Mouse (Mus musculus) ES-E14 (cell line): ENCODE data around the gene Tedc1. TPM values are rescaled to one million over a fixed set of nuclear protein-coding genes. Genes with fewer than 3 reads are reported as not detected.

ENCODE experiments used
- DNase-seq: peaks from one replicate; pipeline ENCODE4 v3.0.0-alpha.2; 2013; ENCODE audit warnings: low read depth, low spot score
- H3K27ac ChIP-seq: 2 replicates; pipeline ENCODE4 v1.5.1; 2012; ENCODE audit warnings: low read depth, mild to moderate bottlenecking, low read length, moderate library complexity, mixed read lengths; ENCODE audit not compliant: poor library complexity, insufficient read depth, severe bottlenecking
- H3K36me3 ChIP-seq: 2 replicates; pipeline ENCODE4 v1.6.1; 2012; ENCODE audit warnings: mild to moderate bottlenecking, low read length, moderate library complexity, mixed read lengths; ENCODE audit not compliant: control insufficient read depth, poor library complexity, insufficient read depth, severe bottlenecking
- H3K4me1 ChIP-seq, 2 experiments: fragments of 150-350 bp in 1 of 2; sonication (generic) in 1 of 2; 2 replicates each; pipeline ENCODE4 v1.6.1; 2012; ENCODE audit warnings: low read length in 2 of 2, mild to moderate bottlenecking in 1 of 2, mixed read lengths in 1 of 2; ENCODE audit not compliant: control insufficient read depth in 2 of 2, insufficient read depth in 2 of 2, poor library complexity in 1 of 2
- H3K4me3 ChIP-seq, 2 experiments: fragments of 150-350 bp in 1 of 2; sonication (generic) in 1 of 2; 2 replicates each; pipeline ENCODE4 v1.5.1; 2012; ENCODE audit warnings: low read length in 2 of 2, low read depth in 1 of 2, mild to moderate bottlenecking in 1 of 2, mixed read lengths in 1 of 2; ENCODE audit not compliant: insufficient read depth in 1 of 2, poor library complexity in 1 of 2, severe bottlenecking in 1 of 2
- H3K9ac ChIP-seq: 2 replicates; pipeline ENCODE4 v1.6.1; 2012; ENCODE audit warnings: low read depth, mild to moderate bottlenecking, low read length, mixed read lengths; ENCODE audit not compliant: poor library complexity, insufficient read depth, severe bottlenecking
- H3K9me3 ChIP-seq: fragments of 150-350 bp; sonication (generic); 2 replicates; pipeline ENCODE4 v1.6.1; 2012; ENCODE audit warnings: low read depth, mild to moderate bottlenecking, low read length; ENCODE audit not compliant: control insufficient read depth, insufficient read depth
- CHD2 ChIP-seq: IDR thresholded peaks from 2 replicates; pipeline ENCODE4 v1.6.1; 2014; ENCODE audit warnings: mild to moderate bottlenecking, low read depth, low read length, inconsistent platforms
- HCFC1 ChIP-seq: IDR thresholded peaks from 2 replicates; pipeline ENCODE4 v1.6.1; 2012; ENCODE audit warnings: low read length, inconsistent platforms, borderline replicate concordance; ENCODE audit not compliant: insufficient read depth
- MAFK ChIP-seq: IDR thresholded peaks from 2 replicates; pipeline ENCODE4 v1.6.1; 2014; ENCODE audit warnings: mild to moderate bottlenecking, low read depth, low read length, inconsistent platforms; ENCODE audit not compliant: insufficient read depth
- ZC3H11A ChIP-seq: IDR thresholded peaks from 2 replicates; pipeline ENCODE4 v1.6.1; 2012; ENCODE audit warnings: low read depth, mild to moderate bottlenecking, inconsistent platforms, low read length, borderline replicate concordance
- ZNF384 ChIP-seq: IDR thresholded peaks from 2 replicates; pipeline ENCODE4 v1.6.1; 2012; ENCODE audit warnings: low read depth, low read length, inconsistent platforms
- in situ Hi-C, 2 experiments: fragments of 600-800 bp; cut with MboI; formaldehyde crosslinking; loops; one replicate each; pipeline ENCODE4 v1.15.1; 2025; ENCODE audit warnings: low sequenced_read_pairs in 2 of 2, inconsistent platforms in 1 of 2; ENCODE audit not compliant: unreplicated experiment in 2 of 2
- total RNA-seq: library from RNA; depleted of rRNA; stranded (reverse); fragments of 300-350 nt; gene quantifications from 2 replicates; pipeline ENCODE4 v1.2.3, GENCODE M21; 2012

The Tedc1 gene
- total RNA-seq, 1 experiment: 30.3 TPM

GRCm38 (mm10) chr12:113168031-113168536 lies 11.9 kb downstream of the Tedc1 start:
- no peaks in the 10 kb centered on the region for H3K9me3 ChIP-seq
- H3K36me3 ChIP-seq: peaks cover 9% of the 10 kb centered on the region
- H3K4me1 ChIP-seq: peaks cover 0 to 3% of the 10 kb centered on the region in 2 experiments; a peak in 1 of 4 replicates
- DNase-seq: no peak
- TF ChIP-seq MAFK (no peak), CHD2 (no peak), ZNF384 (no peak), ZC3H11A (no peak), HCFC1 (no peak)
- in situ Hi-C loops: no loop called here
- H3K9ac ChIP-seq: no peak overlapping the region
- no peak overlapping the region for H3K27ac ChIP-seq
- H3K4me3 ChIP-seq: no peak overlapping the region

GRCm38 (mm10) chr12:113176960-113177725 lies 20.9 kb downstream of the Tedc1 start:
- Histone ChIP-seq H3K27ac (no peak overlapping the region), H3K36me3 (no peaks in the 10 kb centered on the region), H3K4me1 (no peaks in the 10 kb centered on the region), H3K9ac (no peak overlapping the region), H3K4me3 (no peak overlapping the region), H3K9me3 (no peaks in the 10 kb centered on the region)
- TF ChIP-seq CHD2 (no peak), HCFC1 (no peak), MAFK (no peak), ZNF384 (peak; percentile 65), ZC3H11A (no peak)
- in situ Hi-C loops: no loop called here
- no peak for DNase-seq

DNA sequence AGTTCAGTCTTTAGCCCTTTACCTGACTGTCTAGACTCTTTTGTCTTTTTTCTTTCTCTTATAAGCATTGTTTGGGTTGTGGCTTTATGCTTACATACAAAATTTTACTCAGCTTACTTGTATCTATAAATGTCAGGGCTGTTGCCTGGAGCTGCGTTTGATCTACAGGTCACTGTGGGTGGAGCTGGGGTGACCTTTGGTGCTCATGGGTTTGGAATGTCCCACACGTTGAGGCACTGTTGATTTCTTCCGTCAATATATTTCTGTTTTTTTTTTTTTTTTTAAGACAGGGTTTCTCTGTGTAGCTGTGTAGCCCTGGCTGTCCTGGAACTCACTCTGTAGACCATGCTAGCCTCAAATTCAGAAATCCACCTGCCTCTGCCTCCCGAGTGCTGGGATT lies 24.8 kb downstream of the Tedc1 start:
- in situ Hi-C loops: no loop called here
- Histone ChIP-seq H3K36me3 (no peaks in the 10 kb centered on the region), H3K9ac (no peak overlapping the region), H3K4me1 (0 out of 4 replicates have a peak, but pooled peaks cover 0 to 4% of the 10 kb centered on the region in 2 experiments), H3K9me3 (no peaks in the 10 kb centered on the region), H3K4me3 (no peak overlapping the region), H3K27ac (no peak overlapping the region)
- TF ChIP-seq HCFC1 (no peak), ZNF384 (no peak), MAFK (no peak), CHD2 (no peak), ZC3H11A (no peak)
- no peak for DNase-seq

GRCm38 (mm10) chr12:113184945-113185344 lies 28.7 kb downstream of the Tedc1 start:
- Histone ChIP-seq H3K27ac (no peak overlapping the region), H3K9ac (no peak overlapping the region), H3K9me3 (no peaks in the 10 kb centered on the region), H3K36me3 (no peaks in the 10 kb centered on the region; the same call in 1 of the 2 replicates), H3K4me1 (peaks cover 0 to 19% of the 10 kb centered on the region in 2 experiments; a peak in 1 of 4 replicates), H3K4me3 (no peak overlapping the region)
- in situ Hi-C loops: no loop called here
- no peak for DNase-seq
- TF ChIP-seq ZC3H11A (no peak), HCFC1 (no peak), ZNF384 (no peak), CHD2 (no peak), MAFK (no peak)
